9 mouse cellular contexts compared by ENCODE assay signal in the genomic region with DNA sequence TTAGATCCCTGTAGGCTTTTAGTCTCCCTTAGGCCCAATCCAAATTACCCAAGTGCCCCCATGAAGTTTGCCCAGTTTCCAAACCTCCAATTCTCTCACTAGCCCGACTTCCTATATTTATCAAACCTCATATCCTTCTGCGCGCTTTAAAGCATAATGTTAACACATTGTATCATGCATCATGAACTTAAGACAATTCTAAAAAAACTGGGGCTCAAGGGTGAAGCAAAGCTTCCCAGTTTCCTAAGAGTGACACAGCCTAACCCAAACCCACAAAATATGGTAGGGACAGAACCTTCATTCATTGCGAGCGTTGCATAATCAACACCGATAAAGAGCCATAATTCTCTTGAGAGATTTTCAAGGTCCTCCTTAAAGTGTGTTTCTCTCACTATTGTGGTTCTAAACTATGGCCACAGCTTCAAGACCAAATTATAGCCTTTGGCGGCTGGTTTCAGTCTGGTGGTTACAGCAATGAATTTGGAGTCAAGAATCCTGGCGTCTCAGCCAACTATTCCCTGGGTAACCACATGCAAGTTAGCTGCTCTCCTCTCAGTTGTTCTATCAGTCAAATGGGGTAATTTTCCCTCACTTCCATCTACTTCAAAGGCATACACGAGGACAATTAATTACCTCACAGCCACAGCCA.
"Had no signal": no experiment of that assay in that cellular context is flagged by ENCODE, and none has a peak within 500 bp of the region (broad histone marks: within the 10 kb centered on the region; RNA-seq: fewer than 3 reads in every experiment).

No protein-coding gene starts in this region.

- DNase-seq: kidney, postnatal 14 days; liver; liver, embryonic 13.5 days; liver, postnatal 0 days; thymus, postnatal 14 days had no signal

- H3K36me3 ChIP-seq: kidney, embryonic 15.5 days; liver, embryonic 13.5 days; lung, embryonic 15.5 days; midbrain, embryonic 13.5 days; neural tube, embryonic 13.5 days had no signal

- H3K9ac ChIP-seq: kidney, embryonic 15.5 days; liver, embryonic 13.5 days; liver, postnatal 0 days; lung, embryonic 15.5 days; midbrain, embryonic 13.5 days; neural tube, embryonic 13.5 days had no signal

- H3K27me3 ChIP-seq: kidney, embryonic 15.5 days; liver, embryonic 13.5 days; lung, embryonic 15.5 days; midbrain, embryonic 13.5 days had no signal

- H3K9me3 ChIP-seq: kidney, embryonic 15.5 days; liver, embryonic 13.5 days; lung, embryonic 15.5 days; midbrain, embryonic 13.5 days; neural tube, embryonic 13.5 days had no signal

- H3K4me2 ChIP-seq: kidney, embryonic 15.5 days; liver, embryonic 13.5 days; lung, embryonic 15.5 days; midbrain, embryonic 13.5 days; neural tube, embryonic 13.5 days had no signal

- H3K27ac ChIP-seq: kidney, embryonic 15.5 days; liver, embryonic 13.5 days; lung, embryonic 15.5 days; midbrain, embryonic 13.5 days; neural tube, embryonic 13.5 days had no signal

- H3K4me3 ChIP-seq: kidney, embryonic 15.5 days; liver, embryonic 13.5 days; lung, embryonic 15.5 days; midbrain, embryonic 13.5 days; neural tube, embryonic 13.5 days had no signal

- ATAC-seq: liver, postnatal 0 days; midbrain, embryonic 13.5 days had no signal

- H3K4me1 ChIP-seq: kidney, embryonic 15.5 days; liver, embryonic 13.5 days; midbrain, embryonic 13.5 days; neural tube, embryonic 13.5 days had no signal
